Mouse (Mus musculus) small intestine, adult 2 months (tissue): ENCODE data around the gene Eid1.

Experiments used
- CTCF ChIP-seq: fragments of 200-500 bp; IDR thresholded peaks from 2 replicates; pipeline ENCODE4 v1.5.1; 2012; ENCODE audit warnings: low read depth, mild to moderate bottlenecking, control low read depth, inconsistent platforms, low read length, moderate library complexity, mixed read lengths; ENCODE audit not compliant: insufficient replicate concordance, insufficient read length; ENCODE audit errors: extremely low read depth
- POLR2A ChIP-seq: fragments of 200-500 bp; IDR thresholded peaks from 2 replicates; pipeline ENCODE4 v1.6.1; 2012; ENCODE audit warnings: low read depth, mild to moderate bottlenecking, control low read depth, inconsistent platforms, low read length, moderate library complexity

DNA sequence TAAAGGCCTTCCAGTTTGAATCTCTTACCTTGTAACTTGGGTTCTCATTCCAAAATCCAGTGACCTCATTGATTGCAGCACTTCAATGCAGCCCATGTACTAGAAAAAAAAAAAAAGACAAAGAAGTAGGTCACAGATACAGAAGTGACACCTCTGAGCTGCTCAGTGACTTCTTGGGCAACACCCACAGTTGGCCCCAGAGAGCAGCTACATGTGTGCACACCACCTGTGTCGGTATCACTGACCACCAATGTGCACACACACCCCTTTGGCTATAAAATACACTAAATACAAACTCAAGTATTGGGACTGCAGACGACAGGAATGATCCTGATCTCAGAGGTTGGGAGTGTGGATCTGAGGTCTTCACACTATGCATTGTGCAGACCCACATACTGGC is 21.9 kb downstream of the Eid1 start:
- TF ChIP-seq POLR2A (no peak), CTCF (no peak)
